Mouse (Mus musculus): Measurements from ENCODE around the gene Map2.
A peak's percentile ranks its signal among the peaks of the same experiment; 100 is the strongest.

The Map2 gene

DNA sequence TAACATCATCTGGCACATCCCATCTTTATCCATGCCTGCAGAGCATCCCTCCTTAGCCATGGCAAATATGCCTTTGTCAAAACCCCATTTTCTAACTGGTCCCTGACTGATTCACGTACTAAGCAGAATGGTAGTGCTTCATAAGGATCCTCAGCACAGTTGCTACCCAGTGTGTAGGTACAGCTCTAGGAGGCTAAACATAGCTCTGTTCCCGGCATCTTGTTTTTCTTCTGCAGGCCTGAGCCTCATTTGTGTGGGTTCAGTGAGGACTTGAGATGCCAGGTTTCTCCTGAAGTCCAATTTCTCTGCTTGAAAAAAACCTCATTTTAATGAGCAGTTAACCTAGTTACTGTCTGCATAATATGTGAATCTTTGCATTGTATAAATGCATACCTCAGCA, 30.4 kb downstream of the Map2 start:
- no peak for DNase-seq (ENCODE audit: low spot score in 2 of 2)

DNA sequence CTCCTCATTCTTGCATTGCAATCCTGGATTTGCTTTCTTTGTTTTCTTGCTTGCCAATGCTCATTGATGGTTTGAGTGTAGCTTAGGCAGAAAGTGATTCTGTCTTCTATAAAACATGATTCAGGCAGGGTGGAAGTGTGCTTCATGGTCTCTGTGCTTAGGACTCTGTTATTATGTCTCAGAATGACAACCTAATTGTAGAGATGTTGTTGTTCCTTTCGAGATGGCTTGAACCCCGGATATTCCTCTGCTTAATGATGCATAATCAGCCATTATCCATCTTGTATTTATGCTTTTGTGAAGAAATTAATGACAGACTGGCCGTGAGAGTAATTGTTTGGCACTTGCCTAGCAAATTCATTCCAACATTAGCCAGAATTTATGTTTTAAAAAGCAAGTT, 31.8 kb downstream of the Map2 start:
- no peak for DNase-seq (ENCODE audit: low spot score in 2 of 2)

DNA sequence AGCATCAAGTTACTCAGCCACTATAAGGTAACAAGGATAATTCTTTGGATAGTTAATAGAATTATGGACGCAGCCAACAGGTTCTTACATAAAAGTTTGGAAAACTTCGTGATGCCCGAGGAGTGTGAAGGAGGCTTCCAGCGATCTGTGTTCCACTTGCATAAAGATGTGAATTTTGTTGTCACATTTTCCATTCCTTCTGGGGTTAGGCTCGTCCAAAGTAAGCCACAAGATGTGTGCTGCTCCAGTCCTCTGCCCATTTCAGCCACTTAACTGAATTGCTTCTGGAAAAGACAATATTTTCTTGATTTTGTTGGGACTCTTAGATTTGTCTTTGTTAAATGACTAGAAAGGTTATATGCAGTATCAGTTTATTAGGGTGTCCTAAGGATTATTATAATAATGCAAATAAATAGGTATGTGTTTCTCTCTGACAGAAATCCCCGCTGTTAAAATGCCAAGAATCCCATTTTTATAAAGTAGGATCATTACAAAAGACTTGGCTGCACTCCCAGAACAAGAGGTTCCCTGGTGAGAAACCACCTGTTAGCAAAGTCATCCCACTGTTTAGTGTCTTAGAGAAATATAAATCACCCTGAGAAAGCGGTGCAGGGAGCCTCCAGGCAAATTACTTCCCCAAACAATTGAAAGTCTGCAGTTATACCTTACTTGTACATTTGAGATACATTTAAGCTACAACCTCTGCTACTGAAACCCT, 36.2 kb downstream of the Map2 start:
- DNase-seq (ENCODE audit: low spot score in 2 of 2): no peak

DNA sequence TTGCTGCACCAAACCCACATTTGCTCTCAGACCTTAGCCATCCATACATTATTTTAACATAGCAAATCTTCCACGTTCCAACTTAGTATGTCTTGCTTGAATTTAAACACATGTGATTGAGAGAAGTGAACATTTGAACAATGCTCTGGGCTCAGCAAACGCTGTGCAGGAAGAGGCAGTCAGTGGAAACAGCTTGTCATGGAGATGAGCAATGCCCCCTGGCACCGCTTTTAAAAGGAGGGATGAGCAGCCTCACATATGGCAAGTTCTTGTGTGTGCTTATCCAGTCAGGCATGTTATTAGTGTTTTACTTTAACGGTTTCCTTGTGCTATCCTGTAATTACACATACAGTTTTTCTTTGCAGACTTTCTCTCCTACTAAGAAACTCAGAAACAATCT, 46.4 kb downstream of the Map2 start:
- DNase-seq (ENCODE audit: low spot score in 2 of 2): no peak

DNA sequence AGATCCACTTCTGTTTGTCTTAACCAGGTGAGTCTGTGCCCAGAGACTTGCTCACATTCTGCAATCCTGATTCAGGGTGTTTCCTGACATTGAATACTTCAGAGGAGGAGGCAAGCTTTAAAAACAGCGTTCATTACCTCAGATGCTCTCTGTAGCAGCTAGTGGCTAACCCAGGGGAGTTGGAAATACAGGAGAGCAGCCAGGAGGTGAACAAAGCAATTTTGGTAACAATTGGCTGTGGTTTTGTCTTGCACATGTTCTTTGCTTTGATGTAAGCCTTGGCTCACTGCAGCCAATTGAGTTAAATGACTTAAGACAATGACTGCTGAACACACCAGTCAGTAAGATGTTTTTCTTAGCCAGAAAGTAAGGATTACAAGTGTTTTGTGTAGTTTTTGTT, 48.3 kb downstream of the Map2 start:
- no peak for DNase-seq (ENCODE audit: low spot score in 2 of 2)

DNA sequence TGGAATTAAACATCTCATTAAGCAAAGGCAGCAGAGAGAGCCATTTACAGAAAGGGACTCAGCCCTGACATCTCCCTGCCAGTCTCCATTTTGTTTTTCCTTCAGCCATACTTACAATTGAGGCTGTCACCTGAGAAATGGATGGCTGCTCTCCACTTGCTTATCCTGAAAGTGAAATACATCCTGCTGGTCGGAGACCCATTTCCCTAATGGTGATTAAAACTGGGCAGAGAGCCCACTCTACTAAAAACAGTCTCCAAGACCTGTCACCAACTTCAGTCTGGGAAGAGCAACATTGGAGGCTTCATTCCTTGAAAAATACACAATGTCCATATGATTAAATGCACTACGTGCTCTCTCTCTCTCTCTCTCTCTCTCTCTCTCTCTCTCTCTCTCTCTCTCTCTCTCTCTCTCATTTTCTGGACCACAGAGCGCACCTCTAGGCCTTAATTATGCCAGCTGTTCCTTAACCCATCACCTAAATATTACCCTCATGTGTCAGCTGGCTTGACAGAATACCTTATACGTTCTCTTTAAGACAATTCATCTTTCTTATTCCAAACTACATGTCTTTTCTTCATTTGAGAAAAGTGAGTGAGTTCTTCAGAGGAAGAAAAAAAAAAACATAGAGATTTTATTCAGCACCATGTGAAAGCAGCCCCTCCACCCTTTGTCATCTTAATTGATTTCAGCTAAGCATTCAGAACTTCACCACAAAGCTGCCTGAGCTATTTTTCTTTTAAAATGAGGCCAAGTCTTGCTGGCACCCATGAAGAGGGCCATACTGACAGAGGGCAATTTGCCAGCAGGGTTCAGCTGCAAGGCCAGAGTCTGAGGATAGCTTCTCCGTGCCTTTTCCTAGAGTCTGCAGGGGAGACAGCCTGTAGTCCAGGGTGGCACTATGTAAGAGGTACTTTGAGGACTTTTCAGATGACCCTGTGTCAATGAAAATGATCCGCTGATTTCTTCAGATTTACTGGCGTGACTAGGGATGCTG, 51.6 kb downstream of the Map2 start:
- no peak for DNase-seq (ENCODE audit: low spot score in 2 of 2)

DNA sequence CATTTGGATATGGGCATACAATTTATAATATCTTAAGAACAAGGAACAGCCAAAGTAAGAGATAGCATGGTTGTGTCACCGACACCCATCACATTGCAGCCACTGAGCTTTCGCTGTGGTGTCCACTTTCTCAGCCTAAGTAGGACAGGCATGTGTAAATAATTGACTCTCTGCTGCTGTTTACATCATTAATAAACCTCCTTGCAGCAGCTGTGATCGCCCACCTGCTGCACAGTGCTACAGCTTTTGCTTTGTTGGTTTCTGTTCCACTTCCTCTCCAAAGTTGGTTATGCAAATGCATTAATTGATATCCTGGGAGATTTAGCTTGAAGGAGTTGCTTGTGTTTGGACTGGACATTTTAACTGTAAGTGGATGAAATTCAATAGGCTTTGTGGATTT, 53.1 kb downstream of the Map2 start:
- no peak for DNase-seq (ENCODE audit: low spot score in 2 of 2)

DNA sequence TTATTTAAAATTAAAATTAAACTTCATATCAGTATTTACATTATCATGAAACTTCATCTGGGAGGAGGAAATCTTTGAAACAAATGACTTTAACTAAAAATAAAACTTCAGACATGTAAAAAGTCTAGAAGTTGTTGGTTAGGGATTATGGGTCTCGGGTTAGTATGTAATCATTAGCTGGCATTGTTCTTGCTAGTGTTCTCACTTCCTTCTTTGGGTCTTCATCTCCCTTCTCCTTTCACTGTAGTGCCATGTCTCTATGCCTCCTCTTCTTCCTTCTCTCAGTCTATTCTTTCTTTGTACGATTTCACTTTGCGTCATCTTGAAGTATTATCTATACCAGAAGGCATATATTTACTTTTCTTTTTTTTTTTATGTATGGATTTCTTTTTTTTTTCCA, 55.3 kb downstream of the Map2 start:
- DNase-seq (ENCODE audit: low spot score in 2 of 2): no peak

DNA sequence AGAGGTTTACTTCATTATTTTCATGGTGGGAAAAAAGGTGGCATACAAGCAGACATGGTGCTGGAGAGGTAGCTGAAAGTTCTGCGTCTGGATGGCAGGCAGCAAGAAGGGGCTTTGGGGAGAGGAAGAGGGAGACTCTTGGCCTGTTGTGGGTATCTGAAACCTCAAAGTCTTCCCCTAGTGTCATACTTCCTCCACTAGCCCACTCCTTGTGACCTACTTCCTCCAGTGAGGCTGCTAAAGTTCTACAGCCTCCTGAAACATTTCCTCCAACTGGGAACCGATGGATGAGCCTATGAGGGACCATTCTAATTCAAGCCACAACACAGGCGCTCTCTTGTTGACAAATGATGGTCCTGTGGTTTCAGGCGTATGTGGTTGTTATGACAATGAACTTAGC, 56.9 kb downstream of the Map2 start:
- DNase-seq (ENCODE audit: low spot score in 2 of 2): no peak

DNA sequence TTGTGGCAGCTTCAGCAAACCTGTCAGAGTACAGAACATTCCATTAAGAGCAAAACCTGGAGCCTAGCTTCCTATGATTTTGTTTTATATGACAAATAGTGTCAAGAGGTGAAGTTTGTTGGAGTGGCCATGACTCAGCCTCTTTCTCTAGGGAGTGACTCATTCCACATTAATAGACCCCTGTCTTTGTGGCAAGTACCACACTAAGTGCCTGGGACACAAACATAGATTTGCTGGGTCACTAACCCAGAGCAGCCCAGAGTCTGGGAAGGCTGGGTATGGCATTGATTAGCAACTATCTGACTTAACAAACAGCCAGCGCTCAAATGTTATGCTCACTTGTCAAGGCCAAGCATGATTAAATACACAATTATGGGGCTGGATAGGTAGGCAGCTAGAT, 69.8 kb downstream of the Map2 start:
- DNase-seq (ENCODE audit: low spot score in 2 of 2): no peak

DNA sequence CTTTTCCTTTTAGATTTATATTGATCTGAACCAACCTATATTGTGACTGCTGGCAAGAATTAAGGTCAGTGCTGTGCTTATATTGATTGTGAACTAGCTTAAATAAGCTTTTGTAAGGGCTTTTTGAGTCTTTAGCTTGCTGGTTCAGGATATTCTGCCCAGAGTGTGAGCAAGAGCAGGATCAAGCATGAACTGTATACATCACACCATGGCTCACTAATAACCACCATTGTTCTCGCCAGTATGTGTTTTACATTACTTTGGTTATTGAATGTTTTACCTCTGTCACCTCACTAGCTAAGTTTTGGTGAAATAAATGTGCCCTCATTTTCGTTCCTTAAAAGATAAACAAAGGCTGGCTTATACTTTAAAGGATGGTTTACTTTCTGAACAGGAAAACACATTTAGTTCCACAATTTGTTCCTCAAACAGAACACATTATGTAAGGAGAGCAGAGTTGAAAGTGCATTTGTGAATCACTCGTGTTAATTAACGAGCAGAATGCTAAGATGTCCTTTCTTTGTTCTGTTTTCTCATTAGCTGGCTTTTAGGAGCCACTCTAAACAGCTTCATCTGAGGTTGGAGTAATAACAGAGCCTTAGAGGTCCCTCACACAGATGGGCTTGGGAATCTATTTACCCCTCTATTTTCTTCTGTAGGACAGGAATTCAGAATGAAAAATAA, 76.7 kb downstream of the Map2 start:
- no peak for DNase-seq (ENCODE audit: low spot score in 2 of 2)

DNA sequence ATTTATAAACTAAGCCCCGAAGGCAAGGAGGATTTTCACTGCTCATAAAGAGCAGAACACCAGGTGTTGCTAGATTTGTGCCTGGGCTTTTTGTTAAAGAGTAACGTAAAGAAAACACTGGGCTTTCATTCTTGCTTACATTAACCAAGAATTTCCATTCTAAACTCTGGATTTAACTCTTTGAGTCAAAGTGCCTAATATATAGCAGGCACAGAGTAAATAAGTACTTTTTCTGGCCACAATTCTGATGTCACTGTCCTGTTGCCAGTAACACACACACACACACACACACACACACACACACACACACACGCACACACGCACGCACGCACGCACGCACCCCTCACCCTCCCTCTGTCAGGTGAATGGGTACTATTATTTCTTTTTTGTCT, 77.3 kb downstream of the Map2 start:
- no peak for DNase-seq (ENCODE audit: low spot score in 2 of 2)

DNA sequence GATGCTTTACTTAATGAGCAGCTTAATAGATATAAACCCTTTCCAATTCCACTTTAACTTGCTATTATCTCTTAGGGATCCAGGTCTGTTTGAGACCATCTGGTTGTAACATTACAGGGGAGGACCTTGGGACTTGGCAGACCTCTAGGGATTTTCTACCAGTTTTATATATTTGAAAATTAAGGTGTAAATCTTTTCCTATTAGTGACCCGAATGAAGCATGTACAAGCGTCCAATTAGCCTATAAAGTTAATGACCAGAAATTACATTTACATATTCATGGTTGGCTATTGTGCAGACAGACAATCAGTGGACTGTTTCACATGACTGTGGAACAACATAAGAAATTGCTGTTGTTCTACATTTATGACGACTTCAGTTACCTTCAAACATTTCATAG, 88.1 kb downstream of the Map2 start:
- no peak for DNase-seq (ENCODE audit: low spot score in 2 of 2)

DNA sequence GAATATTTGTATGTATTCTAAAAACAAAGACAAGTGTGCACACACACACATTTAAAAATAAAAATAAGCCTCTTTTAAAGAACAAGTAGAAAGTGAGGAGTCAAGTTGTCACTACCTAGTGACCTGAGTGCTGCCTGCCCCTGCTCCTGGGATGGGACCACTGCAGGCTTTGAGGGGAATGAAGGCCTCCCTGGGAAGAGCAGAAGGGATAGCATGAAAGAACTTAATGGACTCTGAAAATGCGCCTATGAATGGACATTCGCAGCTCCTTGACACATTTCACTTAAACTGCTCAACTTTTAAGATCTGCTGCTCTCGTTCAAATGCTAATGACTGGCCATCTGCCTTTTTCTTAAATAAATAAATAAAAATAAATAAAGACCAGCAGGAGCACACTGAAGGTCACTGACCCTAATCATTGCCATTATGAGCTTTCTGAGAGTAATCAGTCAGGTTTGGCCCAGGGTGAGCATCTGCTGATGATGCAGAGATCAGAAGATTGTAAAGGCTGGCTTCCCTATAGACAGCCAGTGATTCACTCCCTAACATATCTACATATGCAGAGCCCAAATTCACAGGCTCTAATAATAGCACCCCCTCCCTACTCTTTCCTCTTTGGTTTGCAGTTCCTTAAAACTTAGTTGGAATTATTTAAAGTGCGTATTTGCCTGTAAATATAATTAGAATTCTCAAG, 91.3 kb downstream of the Map2 start:
- no peak for DNase-seq (ENCODE audit: low spot score in 2 of 2)

DNA sequence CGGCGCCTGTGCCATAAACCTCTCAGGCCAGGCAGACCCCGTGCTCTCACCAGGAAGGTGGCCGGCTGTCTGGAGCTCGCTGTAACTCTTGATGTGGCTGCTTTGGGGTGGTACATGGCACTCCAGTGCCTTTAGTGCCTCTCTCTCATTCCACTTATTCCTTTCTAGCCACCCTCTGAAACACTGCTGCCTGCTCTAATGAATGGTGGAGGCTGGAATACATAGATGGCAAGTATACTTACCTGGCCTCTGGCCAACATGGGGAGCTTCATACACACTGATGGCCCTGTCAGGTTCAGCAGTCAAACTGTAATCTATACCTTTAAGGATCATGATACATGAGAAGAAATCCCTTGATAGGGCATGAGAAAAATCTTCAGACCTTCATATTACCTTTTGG, 102.6 kb downstream of the Map2 start:
- DNase-seq (ENCODE audit: low spot score in 2 of 2): no peak

DNA sequence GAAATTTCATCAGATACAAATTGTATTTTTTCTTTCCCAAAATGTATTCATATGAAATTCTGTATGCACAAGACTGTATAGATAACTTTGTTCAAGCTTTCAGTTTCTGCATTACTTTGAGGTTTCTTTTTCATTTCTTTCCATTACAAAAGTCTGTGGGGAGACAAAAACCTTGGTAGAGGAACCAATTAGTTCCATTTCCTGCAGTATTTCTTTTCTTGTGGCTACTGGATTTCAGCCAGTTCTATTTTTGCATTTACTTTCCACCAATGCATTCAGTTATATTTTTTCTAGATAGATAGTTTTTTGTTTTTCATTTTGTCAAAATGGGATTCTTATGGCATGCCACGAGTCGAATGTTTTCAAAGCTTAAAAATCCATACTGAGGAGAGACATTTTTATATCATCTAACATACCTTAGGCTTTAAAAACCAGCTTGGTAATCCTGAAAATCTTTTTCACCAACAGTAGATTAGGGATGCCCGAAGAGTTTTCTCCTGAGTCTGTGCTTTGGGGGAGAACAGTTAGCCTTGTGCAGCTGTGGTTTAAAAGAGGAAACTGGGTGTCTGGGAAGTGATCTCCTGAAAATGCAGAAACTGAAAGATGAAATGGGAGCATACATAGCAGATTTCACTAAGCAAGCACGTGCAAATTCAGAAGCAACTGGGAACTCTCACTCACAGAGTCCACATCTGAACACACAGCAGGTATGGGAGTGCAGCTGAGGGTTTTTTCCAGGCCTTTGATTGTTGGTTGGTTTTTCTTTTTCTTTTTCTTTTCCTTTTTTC, 104.3 kb downstream of the Map2 start:
- peak; percentile 8 to 11 for DNase-seq (ENCODE audit: low spot score in 2 of 2)

DNA sequence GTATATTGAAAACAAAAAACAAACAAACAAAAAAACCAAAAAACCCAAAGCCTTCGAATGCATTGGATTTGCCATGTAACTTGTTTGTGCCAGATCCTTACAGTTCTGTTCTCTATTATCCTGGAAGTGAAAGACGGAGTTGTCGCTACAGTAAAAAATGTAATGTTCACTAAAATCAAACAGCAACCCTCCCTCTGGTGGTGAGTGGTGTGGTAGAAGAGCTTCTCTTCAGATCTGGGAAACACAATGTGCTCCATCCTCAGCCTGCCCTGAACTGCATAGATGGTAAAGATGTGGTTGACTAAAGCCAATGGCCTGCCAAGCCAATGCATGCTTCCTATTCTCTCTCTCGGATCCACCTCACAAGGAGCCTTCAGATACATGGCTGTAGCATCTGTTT, 105.1 kb downstream of the Map2 start:
- DNase-seq (ENCODE audit: low spot score in 2 of 2): no peak

DNA sequence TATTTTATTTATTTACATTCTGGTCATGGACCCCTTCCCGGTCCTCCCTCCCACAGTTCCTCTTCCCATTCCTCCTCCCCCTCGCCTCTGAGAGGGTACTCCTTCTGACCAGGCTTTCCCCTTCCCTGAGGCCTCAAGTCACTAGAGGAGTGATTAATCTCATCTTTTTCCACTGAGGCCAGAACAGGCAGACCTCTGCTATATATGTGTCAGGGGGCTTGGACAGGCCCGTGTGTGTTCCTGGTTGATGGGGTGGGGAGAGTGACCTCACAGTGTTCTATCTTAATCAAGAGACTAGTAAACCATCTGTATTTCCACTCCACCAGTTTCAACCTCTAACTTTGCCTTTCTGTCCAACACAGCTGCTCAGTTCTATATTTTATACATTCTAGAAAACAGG, 107.4 kb downstream of the Map2 start:
- DNase-seq (ENCODE audit: low spot score in 2 of 2): no peak

DNA sequence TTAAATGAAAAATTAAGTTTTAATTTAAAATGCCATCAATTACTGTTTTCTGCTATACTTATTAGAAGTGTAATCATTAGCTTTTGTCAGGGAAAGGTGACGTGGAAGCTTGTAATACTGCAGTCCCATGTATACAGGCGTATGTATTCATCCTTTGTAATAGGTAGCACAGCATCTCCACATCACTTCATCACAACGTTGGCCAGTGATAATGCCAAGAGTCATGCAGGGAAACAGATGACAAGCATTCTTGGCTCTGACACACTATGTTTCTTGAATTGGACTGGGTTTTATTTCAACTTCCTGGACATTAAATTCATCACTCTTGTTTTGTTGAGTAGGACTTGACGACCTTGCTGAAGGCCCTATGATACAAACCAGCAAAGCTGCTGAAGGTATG, 113.9 kb downstream of the Map2 start:
- no peak for DNase-seq (ENCODE audit: low spot score in 2 of 2)

DNA sequence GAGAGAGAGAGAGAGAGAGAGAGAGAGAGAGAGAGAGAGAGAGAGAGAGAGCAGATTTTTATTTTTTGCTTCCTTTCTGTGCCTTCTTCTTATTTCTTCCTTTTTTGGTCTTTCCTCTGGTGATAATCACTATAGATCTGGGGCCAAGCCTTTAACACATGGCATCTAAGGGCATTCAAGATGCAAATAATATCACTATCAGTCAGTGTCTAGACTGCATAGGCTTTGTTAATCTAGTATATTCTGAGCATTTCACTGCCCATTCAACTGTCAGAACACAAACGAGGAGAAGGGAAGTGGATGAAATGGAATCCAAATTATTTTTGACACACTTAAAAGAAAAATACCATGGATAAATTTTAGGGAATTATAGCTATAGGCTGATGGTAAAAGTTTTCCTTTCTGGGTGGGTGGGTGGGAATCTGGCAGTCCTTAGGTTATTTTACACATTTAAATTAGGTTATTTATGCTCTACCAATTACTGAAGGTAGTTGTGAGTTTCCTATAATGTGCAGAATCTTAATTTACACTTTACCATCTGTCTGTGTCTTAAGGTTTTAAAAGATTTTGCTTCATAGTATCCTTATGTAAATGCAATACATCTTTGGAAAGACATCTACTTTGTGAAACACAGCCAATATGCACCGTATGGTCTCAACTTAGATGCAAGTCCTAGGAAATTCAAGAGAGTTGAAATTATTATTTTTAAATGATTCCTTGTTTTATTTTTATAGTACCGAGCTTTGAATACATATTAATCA, 117.2 kb downstream of the Map2 start:
- no peak for DNase-seq (ENCODE audit: low spot score in 2 of 2)

Data from heart, adult 9 months (tissue).